Mouse (Mus musculus): ENCODE measurements around the gene Cdc20. TPM values are rescaled to one million over a fixed set of nuclear protein-coding genes. Genes with fewer than 3 reads are reported as not detected.

The Cdc20 gene
- polyA plus RNA-seq, 1 experiment: not detected

- peak overlapping the region; percentile 38 for H3K4me3 ChIP-seq (ENCODE audit: insufficient read depth, low read depth, low read length)
- WGBS: 17% methylated on average over 18 of the region's 18 CpGs
- no peak overlapping the region; the same call in 1 of the 2 replicates for H3K27ac ChIP-seq (ENCODE audit: insufficient read depth, low read depth, low read length)
- peaks cover 15% of the 10 kb centered on the region for H3K4me1 ChIP-seq (ENCODE audit: control insufficient read depth, insufficient read depth, low read length)
- TF ChIP-seq CTCF (IDR thresholded peaks at IDR 0.05; ENCODE audit: insufficient read depth, low read depth, low read length) (no peak), POLR2A (IDR thresholded peaks at IDR 0.05; ENCODE audit: insufficient read depth, low read depth, low read length) (no peak)
Observed at GRCm38 (mm10) chr4:118445781-118446414, 8.7 kb upstream of the Cdc20 start.

- no peak for TF ChIP-seq POLR2A (IDR thresholded peaks at IDR 0.05; ENCODE audit: insufficient read depth, low read depth, low read length)
- no peak for TF ChIP-seq CTCF (IDR thresholded peaks at IDR 0.05; ENCODE audit: insufficient read depth, low read depth, low read length)
- no peak overlapping the region for H3K27ac ChIP-seq (ENCODE audit: insufficient read depth, low read depth, low read length)
- WGBS: 50% methylated on average over 10 of the region's 10 CpGs
- no peak overlapping the region for H3K4me3 ChIP-seq (ENCODE audit: insufficient read depth, low read depth, low read length)
- peaks cover 15% of the 10 kb centered on the region for H3K4me1 ChIP-seq (ENCODE audit: control insufficient read depth, insufficient read depth, low read length)
Observed at GRCm38 (mm10) chr4:118445088-118445487, 7.9 kb upstream of the Cdc20 start.

GRCm38 (mm10) chr4:118437829-118438253 is 689 bp upstream of the Cdc20 start:
- no peak for TF ChIP-seq POLR2A (IDR thresholded peaks at IDR 0.05; ENCODE audit: insufficient read depth, low read depth, low read length)
- no peak for TF ChIP-seq CTCF (IDR thresholded peaks at IDR 0.05; ENCODE audit: insufficient read depth, low read depth, low read length)
- peaks cover 11% of the 10 kb centered on the region for H3K4me1 ChIP-seq (ENCODE audit: control insufficient read depth, insufficient read depth, low read length)
- peak overlapping the region; percentile 56 for H3K4me3 ChIP-seq (ENCODE audit: insufficient read depth, low read depth, low read length)
- 11% methylated on average over 12 of the region's 12 CpGs for WGBS
- peak overlapping the region; percentile 46; the same call in 1 of the 2 replicates for H3K27ac ChIP-seq (ENCODE audit: insufficient read depth, low read depth, low read length)

GRCm38 (mm10) chr4:118432332-118432731 is 4.8 kb downstream of the Cdc20 start:
- no peak overlapping the region for H3K27ac ChIP-seq (ENCODE audit: insufficient read depth, low read depth, low read length)
- TF ChIP-seq POLR2A (IDR thresholded peaks at IDR 0.05; ENCODE audit: insufficient read depth, low read depth, low read length) (no peak), CTCF (IDR thresholded peaks at IDR 0.05; ENCODE audit: insufficient read depth, low read depth, low read length) (no peak)
- H3K4me1 ChIP-seq (ENCODE audit: control insufficient read depth, insufficient read depth, low read length): peaks cover 20% of the 10 kb centered on the region
- 76% methylated on average over 8 of the region's 8 CpGs for WGBS
- H3K4me3 ChIP-seq (ENCODE audit: insufficient read depth, low read depth, low read length): no peak overlapping the region

GRCm38 (mm10) chr4:118429215-118429895 is 7.8 kb downstream of the Cdc20 start:
- Histone ChIP-seq H3K4me3 (ENCODE audit: insufficient read depth, low read depth, low read length) (no peak overlapping the region), H3K27ac (ENCODE audit: insufficient read depth, low read depth, low read length) (no peak overlapping the region), H3K4me1 (ENCODE audit: control insufficient read depth, insufficient read depth, low read length) (peaks cover 13% of the 10 kb centered on the region; the same call in 1 of the 2 replicates)
- no peak for TF ChIP-seq POLR2A (IDR thresholded peaks at IDR 0.05; ENCODE audit: insufficient read depth, low read depth, low read length)
- TF ChIP-seq CTCF (IDR thresholded peaks at IDR 0.05; ENCODE audit: insufficient read depth, low read depth, low read length): no peak
- 70% methylated on average over 7 of the region's 7 CpGs for WGBS

- peak overlapping the region; percentile 52 for H3K4me3 ChIP-seq (ENCODE audit: insufficient read depth, low read depth, low read length)
- H3K4me1 ChIP-seq (ENCODE audit: control insufficient read depth, insufficient read depth, low read length): peaks cover 13% of the 10 kb centered on the region; the same call in 1 of the 2 replicates
- TF ChIP-seq POLR2A (IDR thresholded peaks at IDR 0.05; ENCODE audit: insufficient read depth, low read depth, low read length) (no peak), CTCF (IDR thresholded peaks at IDR 0.05; ENCODE audit: insufficient read depth, low read depth, low read length) (no peak)
- 52% methylated on average over 15 of the region's 15 CpGs for WGBS
- H3K27ac ChIP-seq (ENCODE audit: insufficient read depth, low read depth, low read length): no peak overlapping the region
Observed at GRCm38 (mm10) chr4:118428531-118429214, 8.5 kb downstream of the Cdc20 start.

- H3K4me1 ChIP-seq (ENCODE audit: control insufficient read depth, insufficient read depth, low read length): peaks cover 13% of the 10 kb centered on the region; the same call in 1 of the 2 replicates
- peak within 1 kb of the TSS; percentile 25; the same call in 1 of the 2 replicates for H3K27ac ChIP-seq (ENCODE audit: insufficient read depth, low read depth, low read length)
- TF ChIP-seq POLR2A (IDR thresholded peaks at IDR 0.05; ENCODE audit: insufficient read depth, low read depth, low read length) (peak; percentile 42; the same call in 1 of the 2 replicates), CTCF (IDR thresholded peaks at IDR 0.05; ENCODE audit: insufficient read depth, low read depth, low read length) (peak; percentile 20; the same call in 1 of the 2 replicates)
- 9% methylated on average over 29 of the region's 31 CpGs for WGBS
- H3K4me3 ChIP-seq (ENCODE audit: insufficient read depth, low read depth, low read length): peak within 1 kb of the TSS; percentile 52
Observed at GRCm38 (mm10) chr4:118427768-118428451, 9.2 kb downstream of the Cdc20 start, which contains the start of gene Elovl1. Gene Elovl1 (plus strand): TSS chr4:118428093.

GRCm38 (mm10) chr4:118427415-118427767 is 9.8 kb downstream of the Cdc20 start:
- Histone ChIP-seq H3K4me1 (ENCODE audit: control insufficient read depth, insufficient read depth, low read length) (peaks cover 13% of the 10 kb centered on the region; the same call in 1 of the 2 replicates), H3K4me3 (ENCODE audit: insufficient read depth, low read depth, low read length) (peak overlapping the region; percentile 52), H3K27ac (ENCODE audit: insufficient read depth, low read depth, low read length) (peak overlapping the region; percentile 25; the same call in 1 of the 2 replicates)
- no peak for TF ChIP-seq POLR2A (IDR thresholded peaks at IDR 0.05; ENCODE audit: insufficient read depth, low read depth, low read length)
- no peak for TF ChIP-seq CTCF (IDR thresholded peaks at IDR 0.05; ENCODE audit: insufficient read depth, low read depth, low read length)
- 12% methylated on average over 5 of the region's 5 CpGs for WGBS
